Mouse (Mus musculus) CD4-positive helper T cell, adult 2 months (primary cell): ENCODE measurements around the gene Ldlrad2.

Experiments used
- DNase-seq: peaks from one replicate; pipeline ENCODE4 v3.0.0-alpha.2; 2012; ENCODE audit warnings: low read depth, missing footprints, low spot score

Ldlrad2 gene

DNA sequence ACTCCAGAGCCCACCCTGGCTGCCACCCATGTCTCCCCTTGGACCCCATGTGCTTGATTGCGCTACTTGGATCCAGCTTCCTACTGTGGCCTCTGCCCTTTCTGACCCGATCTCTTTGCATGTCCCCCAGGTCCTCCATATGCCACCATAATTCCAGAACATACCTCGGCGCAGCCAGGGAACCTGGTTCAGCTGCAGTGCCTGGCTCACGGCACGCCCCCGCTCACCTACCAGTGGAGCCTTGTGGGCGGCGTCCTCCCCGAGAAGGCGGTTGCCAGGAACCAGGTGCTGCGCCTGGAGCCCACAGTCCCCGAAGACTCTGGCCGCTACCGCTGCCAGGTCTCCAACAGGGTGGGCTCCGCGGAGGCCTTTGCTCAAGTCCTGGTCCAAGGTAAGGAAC lies 20.9 kb downstream of the Ldlrad2 start:
- no peak for DNase-seq

DNA sequence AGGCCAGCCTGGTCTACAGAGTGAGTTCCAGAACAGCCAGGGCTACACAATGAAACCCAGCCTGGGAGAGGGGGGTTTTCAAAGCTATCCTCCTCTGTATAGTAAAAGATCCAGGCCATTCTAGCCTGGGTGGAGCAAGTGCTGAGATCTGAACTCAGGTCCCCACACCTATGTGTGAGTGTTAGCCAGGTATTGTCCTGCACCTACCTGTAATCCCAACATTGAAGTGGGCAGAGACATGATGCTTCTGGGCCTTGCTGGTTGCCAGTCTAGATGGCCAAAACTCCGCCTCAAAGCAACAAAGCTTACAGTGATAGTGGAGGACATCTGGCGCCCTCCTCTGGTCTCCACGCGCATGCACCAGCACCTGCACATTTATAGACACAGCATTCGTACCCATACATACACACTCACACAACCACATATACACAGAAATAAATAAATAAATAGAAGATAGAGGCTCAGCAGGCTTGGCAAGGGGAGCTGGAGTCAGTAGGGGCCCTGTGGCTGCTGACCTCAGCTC lies 28.3 kb downstream of the Ldlrad2 start:
- DNase-seq, result no peak

- no peak for DNase-seq
These were observed 28.8 kb downstream of the Ldlrad2 start for GRCm38 (mm10) chr4:137545568-137545967.

DNA sequence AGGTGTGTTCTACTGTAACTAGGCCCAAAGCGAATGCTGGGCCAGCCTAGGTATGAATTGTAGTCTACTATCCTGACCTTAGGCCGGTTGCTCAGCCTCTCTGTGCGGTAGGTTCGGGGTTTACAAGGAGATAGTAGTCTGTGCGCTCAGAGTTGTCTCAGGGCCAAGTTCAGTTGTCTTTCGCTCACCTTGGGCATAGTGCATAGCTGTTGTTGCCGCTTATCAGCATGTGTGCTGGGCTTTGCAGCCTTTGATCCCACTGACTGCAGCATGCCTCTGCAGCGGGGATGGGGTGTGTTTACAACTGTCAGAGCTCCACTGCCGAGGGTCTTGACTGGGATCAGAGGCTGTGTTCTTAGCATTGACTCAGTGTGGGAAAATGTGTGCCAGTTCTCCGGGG lies 31.4 kb downstream of the Ldlrad2 start:
- no peak for DNase-seq

DNA sequence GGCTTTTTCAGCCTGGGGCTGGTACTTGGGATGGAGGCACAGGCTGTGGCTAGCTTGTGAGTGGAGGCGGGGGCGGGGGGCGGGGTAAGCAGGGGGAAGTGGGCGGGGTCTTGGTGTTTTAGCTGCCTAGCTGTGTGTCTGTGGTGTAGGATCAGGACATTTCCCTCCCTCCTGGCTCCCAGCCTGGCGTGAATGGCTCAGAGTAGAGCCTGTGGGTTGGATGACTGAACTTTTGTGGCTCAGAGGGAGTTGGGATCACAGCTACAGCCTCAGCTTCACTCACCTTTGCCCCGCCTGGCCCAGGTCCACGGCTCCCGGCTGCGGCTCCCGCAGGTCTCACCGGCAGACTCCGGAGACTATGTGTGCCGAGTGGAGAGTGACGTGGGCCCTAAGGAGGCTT lies 34.0 kb downstream of the Ldlrad2 start:
- no peak for DNase-seq

DNA sequence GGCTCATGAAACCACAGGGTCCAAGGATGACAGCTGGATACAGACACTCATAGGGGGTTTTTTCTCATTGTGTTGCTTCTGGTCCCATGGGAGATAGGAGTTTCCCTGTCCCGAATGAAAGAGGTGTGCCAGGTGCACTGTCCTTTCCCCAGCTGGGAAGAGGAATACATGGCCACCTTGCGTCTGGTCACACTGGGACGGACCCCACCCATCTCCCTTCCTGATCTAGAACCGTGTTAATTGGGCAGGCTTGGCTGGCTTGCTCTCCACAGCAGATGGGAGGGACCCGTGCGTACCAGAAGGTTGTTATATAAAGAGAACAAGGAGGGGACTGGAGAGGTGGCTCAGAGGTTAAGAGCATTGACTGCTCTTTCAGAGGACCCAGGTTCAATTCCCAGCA lies 46.5 kb downstream of the Ldlrad2 start:
- DNase-seq, result no peak

DNA sequence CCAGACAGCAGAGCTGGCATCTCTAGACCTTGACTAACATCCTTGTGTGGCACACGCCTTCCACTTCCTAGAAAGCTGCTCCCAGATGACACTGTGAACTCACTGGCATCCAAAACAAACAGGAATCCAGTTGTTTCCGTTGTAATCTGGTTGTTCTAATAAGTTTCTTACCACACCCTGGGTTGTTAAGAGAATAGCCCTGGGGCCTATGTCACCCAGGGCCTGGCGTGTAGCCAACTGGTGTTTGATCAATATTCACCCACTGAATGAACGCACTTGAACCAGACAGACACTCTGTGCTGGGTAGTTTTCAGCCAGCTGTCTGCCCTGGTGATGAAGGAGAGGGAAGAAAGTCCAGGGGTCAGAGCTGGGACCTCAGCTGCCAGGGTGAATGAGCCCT lies 47.0 kb downstream of the Ldlrad2 start:
- no peak for DNase-seq

GRCm38 (mm10) chr4:137525426-137525825 lies 48.9 kb downstream of the Ldlrad2 start:
- DNase-seq, result no peak
